Mouse (Mus musculus): ENCODE measurements around the gene Hist1h2af. TPM values are rescaled to one million over a fixed set of nuclear protein-coding genes. Genes with fewer than 3 reads are reported as not detected.
A peak's percentile ranks its signal among the peaks of the same experiment; 100 is the strongest.

The Hist1h2af gene
- polyA plus RNA-seq, 1 experiment from 2014 or later = 13.8 TPM

DNA sequence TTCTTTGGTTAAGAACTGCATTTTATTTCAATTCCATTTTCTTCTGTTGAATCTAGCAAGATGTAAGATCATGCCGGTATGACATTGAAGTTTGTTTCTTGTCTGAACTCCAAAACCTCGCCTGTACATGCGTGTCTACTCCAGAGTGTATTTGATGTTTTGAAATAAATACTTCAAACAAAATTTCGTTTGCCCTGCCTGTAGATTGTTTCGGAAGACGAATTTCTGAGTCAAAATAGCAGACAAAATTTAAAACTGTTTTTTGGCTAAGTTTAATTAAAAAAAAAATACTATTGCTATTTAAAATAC, 15.5 kb upstream of the Hist1h2af start:
- H3K9ac ChIP-seq (ENCODE audit: low read depth, low read length) = no peak overlapping the region; the same call in 1 of the 2 replicates

DNA sequence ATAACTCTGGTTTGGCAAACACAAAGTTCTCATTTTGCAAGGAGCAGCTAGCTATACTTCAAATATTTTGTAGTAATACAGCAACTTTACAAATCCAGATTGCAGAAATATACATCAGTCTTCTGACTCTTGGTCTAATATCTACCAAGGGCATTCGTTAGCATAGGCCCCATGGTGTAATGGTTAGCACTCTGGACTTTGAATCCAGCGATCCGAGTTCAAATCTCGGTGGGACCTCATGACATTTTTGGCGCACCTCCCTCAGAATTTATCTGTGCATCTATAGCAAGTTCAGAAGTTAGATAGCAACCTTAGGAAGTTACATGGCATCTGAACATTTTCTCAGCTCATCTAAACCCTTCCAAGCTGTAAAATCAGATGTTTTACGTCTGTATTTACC, 14.8 kb upstream of the Hist1h2af start:
- H3K4me3 ChIP-seq (ENCODE audit: low read length) = peak overlapping the region; percentile 57
- ATAC-seq (ENCODE audit: low FRiP score, low TSS enrichment) = peak; percentile 45; the same call in 1 of the 2 replicates
- H3K9me3 ChIP-seq (ENCODE audit: control insufficient read depth, low read length) = no peaks in the 10 kb centered on the region
- peak overlapping the region; percentile 90 for H3K4me2 ChIP-seq (replicated peaks; ENCODE audit: low read depth, low read length)
- peak overlapping the region; percentile 65; the same call in 1 of the 2 replicates for H3K27ac ChIP-seq (ENCODE audit: low read depth, low read length)
- H3K27me3 ChIP-seq (ENCODE audit: control insufficient read depth, insufficient read depth, low read length) = no peaks in the 10 kb centered on the region
- H3K36me3 ChIP-seq (ENCODE audit: control insufficient read depth, insufficient read depth, low read length) = no peaks in the 10 kb centered on the region
- under 1% methylated on average over 6 of the region's 6 CpGs for WGBS
- H3K9ac ChIP-seq (ENCODE audit: low read depth, low read length) = peak overlapping the region; percentile 45; the same call in 1 of the 2 replicates
- peaks cover 3% of the 10 kb centered on the region; the same call in 1 of the 2 replicates for H3K4me1 ChIP-seq (ENCODE audit: control insufficient read depth, insufficient read depth, low read length)

More for the DNA sequence above, 15.5 kb upstream of the Hist1h2af start:
- WGBS = under 1% methylated on average over 6 of the region's 6 CpGs
- no peaks in the 10 kb centered on the region for H3K27me3 ChIP-seq (ENCODE audit: control insufficient read depth, insufficient read depth, low read length)
- H3K27ac ChIP-seq (ENCODE audit: low read depth, low read length) = no peak overlapping the region
- no peaks in the 10 kb centered on the region for H3K9me3 ChIP-seq (ENCODE audit: control insufficient read depth, low read length)
- H3K4me1 ChIP-seq (ENCODE audit: control insufficient read depth, insufficient read depth, low read length) = peaks cover 3% of the 10 kb centered on the region; the same call in 1 of the 2 replicates
- ATAC-seq (ENCODE audit: low FRiP score, low TSS enrichment) = no peak
- peak overlapping the region; percentile 57 for H3K4me3 ChIP-seq (ENCODE audit: low read length)
- H3K4me2 ChIP-seq (replicated peaks; ENCODE audit: low read depth, low read length) = peak overlapping the region; percentile 90
- H3K36me3 ChIP-seq (ENCODE audit: control insufficient read depth, insufficient read depth, low read length) = no peaks in the 10 kb centered on the region

DNA sequence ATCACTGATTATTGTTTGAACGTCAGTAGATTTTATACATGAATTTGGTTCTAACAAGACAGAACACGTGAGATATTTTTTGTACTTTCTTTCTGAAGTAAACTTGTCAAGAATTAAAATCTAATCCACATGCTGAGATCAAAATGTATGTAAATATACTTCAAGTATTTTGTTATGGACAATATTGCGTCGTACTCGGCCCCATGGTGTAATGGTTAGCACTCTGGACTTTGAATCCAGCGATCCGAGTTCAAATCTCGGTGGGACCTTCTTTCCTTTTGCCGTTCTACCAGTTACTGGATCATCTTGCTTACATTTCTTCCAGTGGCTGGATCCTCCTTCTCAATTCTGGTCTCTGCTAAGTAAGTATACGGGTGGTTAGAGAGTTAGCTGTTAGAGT, 14.3 kb upstream of the Hist1h2af start:
- H3K9ac ChIP-seq (ENCODE audit: low read depth, low read length) = peak overlapping the region; percentile 45; the same call in 1 of the 2 replicates
- ATAC-seq (ENCODE audit: low FRiP score, low TSS enrichment) = peak; percentile 30; the same call in 1 of the 2 replicates
- peak overlapping the region; percentile 90 for H3K4me2 ChIP-seq (replicated peaks; ENCODE audit: low read depth, low read length)
- H3K4me3 ChIP-seq (ENCODE audit: low read length) = peak overlapping the region; percentile 57
- peak overlapping the region; percentile 65; the same call in 1 of the 2 replicates for H3K27ac ChIP-seq (ENCODE audit: low read depth, low read length)
- H3K36me3 ChIP-seq (ENCODE audit: control insufficient read depth, insufficient read depth, low read length) = no peaks in the 10 kb centered on the region
- peaks cover 3% of the 10 kb centered on the region; the same call in 1 of the 2 replicates for H3K4me1 ChIP-seq (ENCODE audit: control insufficient read depth, insufficient read depth, low read length)
- H3K9me3 ChIP-seq (ENCODE audit: control insufficient read depth, low read length) = no peaks in the 10 kb centered on the region
- 0% methylated on average over 10 of the region's 10 CpGs for WGBS
- H3K27me3 ChIP-seq (ENCODE audit: control insufficient read depth, insufficient read depth, low read length) = no peaks in the 10 kb centered on the region

DNA sequence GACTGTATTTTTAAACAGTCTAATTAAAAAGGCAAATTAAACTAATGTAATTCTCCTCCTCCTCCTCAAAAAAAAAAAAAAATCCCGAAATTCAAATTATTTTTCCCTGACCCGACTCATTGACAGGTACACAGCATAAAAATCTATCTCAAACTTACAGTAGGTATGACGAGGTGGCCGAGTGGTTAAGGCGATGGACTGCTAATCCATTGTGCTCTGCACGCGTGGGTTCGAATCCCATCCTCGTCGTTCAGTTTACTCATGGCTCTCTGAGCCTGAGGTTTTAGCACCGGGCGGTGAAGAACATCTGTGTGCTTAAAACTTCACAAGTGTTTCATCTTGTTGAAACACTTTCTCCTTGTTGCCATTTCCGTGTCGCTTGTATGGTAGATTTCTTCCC, 12.0 kb upstream of the Hist1h2af start:
- peak overlapping the region; percentile 7; the same call in 1 of the 2 replicates for H3K4me3 ChIP-seq (ENCODE audit: low read length)
- H3K4me1 ChIP-seq (ENCODE audit: control insufficient read depth, insufficient read depth, low read length) = no peaks in the 10 kb centered on the region
- under 1% methylated on average over 14 of the region's 14 CpGs for WGBS
- H3K27ac ChIP-seq (ENCODE audit: low read depth, low read length) = no peak overlapping the region
- H3K9me3 ChIP-seq (ENCODE audit: control insufficient read depth, low read length) = no peaks in the 10 kb centered on the region
- H3K36me3 ChIP-seq (ENCODE audit: control insufficient read depth, insufficient read depth, low read length) = no peaks in the 10 kb centered on the region
- no peak overlapping the region for H3K9ac ChIP-seq (ENCODE audit: low read depth, low read length)
- peak overlapping the region; percentile 31; the same call in 1 of the 2 replicates for H3K4me2 ChIP-seq (replicated peaks; ENCODE audit: low read depth, low read length)
- ATAC-seq (ENCODE audit: low FRiP score, low TSS enrichment) = 0 out of 2 replicates have a peak, but pooled peaks have one; percentile 29
- no peaks in the 10 kb centered on the region for H3K27me3 ChIP-seq (ENCODE audit: control insufficient read depth, insufficient read depth, low read length)

DNA sequence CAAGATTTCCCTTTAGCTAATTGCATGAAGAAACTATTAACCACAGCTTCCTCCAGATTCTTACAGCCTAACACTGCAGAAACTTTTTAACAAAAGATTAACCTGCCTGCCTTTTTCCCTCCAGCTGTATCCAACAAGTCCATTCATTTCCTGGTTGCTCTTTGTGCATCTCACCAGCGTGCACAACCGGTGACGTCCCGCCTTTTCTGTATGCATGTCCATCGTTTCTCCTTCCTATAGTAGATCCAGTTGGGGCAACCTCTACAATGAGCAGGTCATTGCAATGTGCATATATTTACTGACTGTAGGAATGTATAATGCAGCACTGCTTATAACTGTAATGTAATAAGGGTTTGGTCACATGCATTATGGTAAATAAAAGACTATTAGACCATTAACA, 9.7 kb upstream of the Hist1h2af start:
- ATAC-seq (ENCODE audit: low FRiP score, low TSS enrichment) = no peak
- no peaks in the 10 kb centered on the region for H3K27me3 ChIP-seq (ENCODE audit: control insufficient read depth, insufficient read depth, low read length)
- H3K9me3 ChIP-seq (ENCODE audit: control insufficient read depth, low read length) = no peaks in the 10 kb centered on the region
- H3K27ac ChIP-seq (ENCODE audit: low read depth, low read length) = no peak overlapping the region
- H3K4me2 ChIP-seq (replicated peaks; ENCODE audit: low read depth, low read length) = no peak overlapping the region
- 57% methylated on average over 5 of the region's 5 CpGs for WGBS
- peaks cover 4% of the 10 kb centered on the region; the same call in 1 of the 2 replicates for H3K4me1 ChIP-seq (ENCODE audit: control insufficient read depth, insufficient read depth, low read length)
- H3K36me3 ChIP-seq (ENCODE audit: control insufficient read depth, insufficient read depth, low read length) = no peaks in the 10 kb centered on the region
- H3K4me3 ChIP-seq (ENCODE audit: low read length) = no peak overlapping the region
- no peak overlapping the region for H3K9ac ChIP-seq (ENCODE audit: low read depth, low read length)

DNA sequence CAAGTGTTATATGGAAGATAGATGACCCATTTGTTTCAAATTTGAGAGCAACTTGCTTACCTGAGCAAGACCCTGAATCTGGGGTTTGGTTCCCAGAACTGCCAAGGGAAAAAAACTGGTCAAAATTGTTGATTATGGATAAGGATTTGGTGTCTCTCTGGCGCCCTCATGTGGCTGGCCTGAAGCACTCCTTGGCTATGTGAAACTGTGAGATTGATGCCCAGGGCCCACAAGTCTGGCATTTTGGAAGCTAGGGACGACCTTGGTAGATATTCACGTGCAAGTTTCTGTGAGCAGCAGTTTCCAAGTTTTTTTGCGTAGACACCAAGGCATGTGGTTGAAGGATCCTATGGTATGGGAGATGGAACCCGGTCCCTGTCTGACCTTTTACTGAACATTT, 9.1 kb upstream of the Hist1h2af start:
- Histone ChIP-seq H3K27ac (ENCODE audit: low read depth, low read length) (no peak overlapping the region), H3K4me2 (replicated peaks; ENCODE audit: low read depth, low read length) (no peak overlapping the region), H3K27me3 (ENCODE audit: control insufficient read depth, insufficient read depth, low read length) (no peaks in the 10 kb centered on the region), H3K9me3 (ENCODE audit: control insufficient read depth, low read length) (no peaks in the 10 kb centered on the region), H3K36me3 (ENCODE audit: control insufficient read depth, insufficient read depth, low read length) (no peaks in the 10 kb centered on the region), H3K4me1 (ENCODE audit: control insufficient read depth, insufficient read depth, low read length) (peaks cover 6% of the 10 kb centered on the region; the same call in 1 of the 2 replicates), H3K9ac (ENCODE audit: low read depth, low read length) (no peak overlapping the region), H3K4me3 (ENCODE audit: low read length) (no peak overlapping the region; the same call in 1 of the 2 replicates)
- ATAC-seq (ENCODE audit: low FRiP score, low TSS enrichment) = peak; percentile 45
- WGBS = 10% methylated on average over 5 of the region's 5 CpGs

DNA sequence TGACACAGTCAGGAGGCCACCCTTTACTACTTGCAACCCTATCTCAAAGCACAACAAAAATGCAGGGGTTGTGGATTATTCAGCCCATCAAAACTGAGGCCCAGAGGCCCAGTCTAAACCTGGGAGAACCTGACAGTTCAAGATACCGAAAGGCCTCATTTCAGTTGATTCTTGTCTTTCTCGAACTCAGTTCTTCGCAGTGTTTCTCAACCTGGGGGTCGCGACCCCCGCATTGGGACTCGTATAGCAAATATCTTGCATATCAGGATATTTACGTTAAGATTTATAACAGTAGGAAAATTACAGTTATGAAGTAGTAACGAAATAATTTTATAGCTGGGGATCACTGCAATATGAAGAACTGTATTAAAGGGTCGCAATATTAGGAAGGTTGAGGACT, 7.8 kb upstream of the Hist1h2af start:
- H3K27me3 ChIP-seq (ENCODE audit: control insufficient read depth, insufficient read depth, low read length) = no peaks in the 10 kb centered on the region

DNA sequence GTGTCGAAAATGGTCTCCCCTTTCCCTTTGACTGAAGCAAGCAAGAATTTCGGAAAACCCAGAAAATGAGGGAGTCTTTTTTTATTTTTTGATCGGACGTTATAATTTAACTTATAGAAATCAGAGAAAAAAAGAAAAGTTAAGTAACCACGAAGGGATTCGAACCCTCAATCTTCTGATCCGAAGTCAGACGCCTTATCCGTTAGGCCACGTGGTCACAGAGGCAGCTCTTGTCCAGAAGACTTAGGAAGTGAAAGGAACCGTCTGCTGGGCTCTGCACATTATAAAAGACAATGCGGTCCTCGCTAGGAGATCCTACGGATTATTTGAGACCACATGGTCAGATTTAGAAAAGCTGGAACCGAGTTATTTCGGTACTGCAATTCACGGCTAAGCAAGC, 7.4 kb upstream of the Hist1h2af start:
- WGBS = under 1% methylated on average over 17 of the region's 17 CpGs

More for the DNA sequence above, 7.8 kb upstream of the Hist1h2af start:
- Histone ChIP-seq H3K4me1 (ENCODE audit: control insufficient read depth, insufficient read depth, low read length) (peaks cover 6% of the 10 kb centered on the region; the same call in 1 of the 2 replicates), H3K36me3 (ENCODE audit: control insufficient read depth, insufficient read depth, low read length) (no peaks in the 10 kb centered on the region), H3K9me3 (ENCODE audit: control insufficient read depth, low read length) (no peaks in the 10 kb centered on the region), H3K4me2 (replicated peaks; ENCODE audit: low read depth, low read length) (peak overlapping the region; percentile 43), H3K27ac (ENCODE audit: low read depth, low read length) (no peak overlapping the region), H3K9ac (ENCODE audit: low read depth, low read length) (peak overlapping the region; percentile 34; the same call in 1 of the 2 replicates), H3K4me3 (ENCODE audit: low read length) (peak overlapping the region; percentile 45)
- ATAC-seq (ENCODE audit: low FRiP score, low TSS enrichment) = no peak
- WGBS = 2% methylated on average over 10 of the region's 10 CpGs

DNA sequence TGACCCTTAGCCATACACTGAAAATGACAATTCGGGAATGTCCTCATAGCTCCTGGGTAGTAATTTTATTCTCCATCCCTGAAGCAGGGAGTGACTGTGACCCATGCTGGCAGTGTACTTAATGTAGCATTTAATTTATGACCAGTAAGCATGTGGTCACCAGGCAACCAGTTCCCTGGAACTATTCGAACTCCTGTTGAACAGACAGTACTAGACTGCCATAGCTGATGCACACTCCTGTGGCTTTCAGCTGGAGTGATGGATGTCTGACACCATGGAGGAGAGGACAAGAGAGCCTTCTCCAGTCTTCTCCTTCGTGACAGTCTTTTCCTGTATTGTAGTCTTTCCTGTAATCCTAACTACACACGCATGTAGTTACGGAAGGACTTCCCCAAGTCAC, 4.7 kb upstream of the Hist1h2af start:
- peaks cover 13% of the 10 kb centered on the region for H3K4me1 ChIP-seq (ENCODE audit: control insufficient read depth, insufficient read depth, low read length)
- H3K9me3 ChIP-seq (ENCODE audit: control insufficient read depth, low read length) = no peaks in the 10 kb centered on the region
- 0 out of 2 replicates have a peak overlapping the region, but pooled peaks have one; percentile 0 for H3K4me3 ChIP-seq (ENCODE audit: low read length)
- no peak overlapping the region for H3K27ac ChIP-seq (ENCODE audit: low read depth, low read length)
- H3K4me2 ChIP-seq (replicated peaks; ENCODE audit: low read depth, low read length) = peak overlapping the region; percentile 69; the same call in 1 of the 2 replicates
- peak; percentile 16; the same call in 1 of the 2 replicates for ATAC-seq (ENCODE audit: low FRiP score, low TSS enrichment)
- H3K27me3 ChIP-seq (ENCODE audit: control insufficient read depth, insufficient read depth, low read length) = no peaks in the 10 kb centered on the region
- 46% methylated on average over 5 of the region's 5 CpGs for WGBS
- no peaks in the 10 kb centered on the region for H3K36me3 ChIP-seq (ENCODE audit: control insufficient read depth, insufficient read depth, low read length)
- no peak overlapping the region for H3K9ac ChIP-seq (ENCODE audit: low read depth, low read length)

More for the DNA sequence above, 7.4 kb upstream of the Hist1h2af start:
- Histone ChIP-seq H3K4me3 (ENCODE audit: low read length) (peak overlapping the region; percentile 45), H3K9ac (ENCODE audit: low read depth, low read length) (peak overlapping the region; percentile 35; the same call in 1 of the 2 replicates), H3K36me3 (ENCODE audit: control insufficient read depth, insufficient read depth, low read length) (no peaks in the 10 kb centered on the region), H3K4me2 (replicated peaks; ENCODE audit: low read depth, low read length) (peak overlapping the region; percentile 43), H3K9me3 (ENCODE audit: control insufficient read depth, low read length) (no peaks in the 10 kb centered on the region), H3K27me3 (ENCODE audit: control insufficient read depth, insufficient read depth, low read length) (no peaks in the 10 kb centered on the region), H3K27ac (ENCODE audit: low read depth, low read length) (no peak overlapping the region), H3K4me1 (ENCODE audit: control insufficient read depth, insufficient read depth, low read length) (peaks cover 6% of the 10 kb centered on the region; the same call in 1 of the 2 replicates)
- peak; percentile 46; the same call in 1 of the 2 replicates for ATAC-seq (ENCODE audit: low FRiP score, low TSS enrichment)
